Mouse (Mus musculus): ENCODE results near the gene Pih1h3b.

- TF ChIP-seq POLR2A (IDR thresholded peaks at IDR 0.05; ENCODE audit: low read depth, low read length) (no peak), CTCF (IDR thresholded peaks at IDR 0.05; ENCODE audit: borderline replicate concordance, insufficient read depth, low read length) (no peak)
Observed at GRCm38 (mm10) chrX:140062135-140062975, at the start of gene Pih1h3b, which contains the start of gene Nup62cl.

Data from embryonic fibroblast, embryonic 13.5 days (primary cell).